Mouse (Mus musculus) embryonic fibroblast, embryonic 13.5 days (primary cell): ENCODE results near the gene Phactr2. TPM values are rescaled to one million over a fixed set of nuclear protein-coding genes. Genes with fewer than 3 reads are reported as not detected.
"Not testable (repeated sequence)": the region's sequence is repeated elsewhere in the genome, so short reads cannot be mapped to it uniquely, and the experiment has no call there.

ENCODE experiments used
- H3K27ac ChIP-seq: 2 replicates; pipeline ENCODE4 v1.5.1; 2012; ENCODE audit warnings: low read length, control low read depth, inconsistent platforms; ENCODE audit not compliant: insufficient read depth
- H3K4me1 ChIP-seq: 2 replicates; pipeline ENCODE4 v1.6.1; 2011; ENCODE audit warnings: low read length; ENCODE audit not compliant: control insufficient read depth, insufficient read depth
- H3K4me3 ChIP-seq: 2 replicates; pipeline ENCODE4 v1.5.1; 2011; ENCODE audit warnings: mild to moderate bottlenecking, control low read depth, low read length; ENCODE audit not compliant: insufficient read depth
- CTCF ChIP-seq: IDR thresholded peaks from 2 replicates; pipeline ENCODE4 v1.5.1; 2011; ENCODE audit warnings: mild to moderate bottlenecking, control low read depth, low read length, moderate library complexity, borderline replicate concordance; ENCODE audit not compliant: insufficient read depth
- POLR2A ChIP-seq: IDR thresholded peaks from 2 replicates; pipeline ENCODE4 v1.6.1; 2011; ENCODE audit warnings: low read depth, mild to moderate bottlenecking, control low read depth, low read length, moderate library complexity
- polyA plus RNA-seq: library from polyadenylated mRNA; stranded (reverse); fragments of >200 nt; gene quantifications from 2 replicates; pipeline ENCODE4 v1.2.4, GENCODE M21; 2011; ENCODE audit warnings: low read depth; ENCODE audit not compliant: missing spikeins, insufficient read length

Gene Phactr2
- polyA plus RNA-seq, 1 experiment = 15.9 TPM

DNA sequence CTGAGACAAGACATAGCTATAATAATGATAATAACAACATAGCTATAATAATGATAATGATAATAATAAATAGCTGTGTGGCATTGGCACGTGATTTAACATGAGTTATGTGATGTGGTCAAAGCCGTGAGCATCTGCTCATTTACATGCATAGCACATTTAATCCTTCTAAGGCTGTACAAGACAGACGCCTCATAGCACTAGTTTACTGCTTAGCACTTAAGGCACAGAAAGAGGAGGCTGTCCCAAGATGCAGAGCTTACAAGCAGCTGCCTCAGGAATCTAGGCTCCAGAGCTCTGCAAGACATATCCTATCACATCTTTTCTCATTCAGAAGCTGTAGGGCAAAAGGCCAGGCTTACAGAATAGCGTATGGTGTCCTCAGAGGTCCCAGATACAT is 11.7 kb upstream of the Phactr2 start:
- no peak for TF ChIP-seq POLR2A
- TF ChIP-seq CTCF = no peak
- H3K4me1 ChIP-seq = no peaks in the 10 kb centered on the region
- H3K4me3 ChIP-seq = no peak overlapping the region
- H3K27ac ChIP-seq = no peak overlapping the region

DNA sequence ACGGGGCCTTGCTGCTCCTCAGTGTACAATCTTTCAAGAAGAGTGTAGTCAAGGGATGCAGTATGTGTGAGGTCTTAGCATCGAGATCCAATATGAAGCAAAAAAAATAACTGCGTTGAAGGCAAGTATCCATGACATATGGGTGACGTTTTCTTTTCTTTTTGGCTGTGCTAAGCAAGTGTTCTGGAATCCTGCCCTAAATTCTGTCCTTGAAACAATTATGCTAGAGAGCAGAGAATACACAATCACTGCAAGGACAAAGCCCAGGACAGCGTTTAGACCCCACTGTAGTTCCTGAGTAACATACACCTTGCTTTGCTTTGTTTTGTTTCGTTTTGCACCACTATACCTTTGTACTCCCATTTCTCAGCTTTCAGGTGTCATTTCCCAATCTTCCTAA is 5.1 kb upstream of the Phactr2 start:
- H3K27ac ChIP-seq = no peak overlapping the region
- no peak overlapping the region for H3K4me3 ChIP-seq
- no peak for TF ChIP-seq CTCF
- no peak for TF ChIP-seq POLR2A
- no peaks in the 10 kb centered on the region for H3K4me1 ChIP-seq

DNA sequence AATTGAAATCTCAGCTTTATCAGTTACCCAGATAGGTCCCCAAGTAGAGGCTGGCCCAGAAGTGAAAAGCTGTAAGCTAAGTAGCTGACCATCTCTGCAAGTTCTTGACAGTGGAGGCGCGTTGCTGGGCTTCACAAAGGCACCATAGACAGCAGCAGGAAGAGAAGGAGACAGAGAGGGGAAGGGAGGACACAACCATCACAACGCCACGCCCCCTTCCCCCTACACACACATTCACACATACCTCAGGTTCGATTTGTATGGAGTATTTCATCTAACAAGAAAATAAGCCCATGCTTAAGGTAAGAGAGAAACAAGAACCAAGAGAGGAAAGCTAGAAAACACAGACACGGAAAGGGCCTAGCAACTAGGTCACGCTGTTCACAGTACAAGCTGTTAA is 909 bp upstream of the Phactr2 start:
- TF ChIP-seq CTCF = no peak
- TF ChIP-seq POLR2A = no peak
- Histone ChIP-seq H3K27ac (no peak overlapping the region), H3K4me1 (no peaks in the 10 kb centered on the region), H3K4me3 (no peak overlapping the region)

GRCm38 (mm10) chr10:13474568-13474955 is 350 bp upstream of the Phactr2 start:
- H3K27ac ChIP-seq = no peak overlapping the region
- no peaks in the 10 kb centered on the region for H3K4me1 ChIP-seq
- TF ChIP-seq CTCF (no peak), POLR2A (no peak)
- H3K4me3 ChIP-seq = peak overlapping the region; percentile 45

DNA sequence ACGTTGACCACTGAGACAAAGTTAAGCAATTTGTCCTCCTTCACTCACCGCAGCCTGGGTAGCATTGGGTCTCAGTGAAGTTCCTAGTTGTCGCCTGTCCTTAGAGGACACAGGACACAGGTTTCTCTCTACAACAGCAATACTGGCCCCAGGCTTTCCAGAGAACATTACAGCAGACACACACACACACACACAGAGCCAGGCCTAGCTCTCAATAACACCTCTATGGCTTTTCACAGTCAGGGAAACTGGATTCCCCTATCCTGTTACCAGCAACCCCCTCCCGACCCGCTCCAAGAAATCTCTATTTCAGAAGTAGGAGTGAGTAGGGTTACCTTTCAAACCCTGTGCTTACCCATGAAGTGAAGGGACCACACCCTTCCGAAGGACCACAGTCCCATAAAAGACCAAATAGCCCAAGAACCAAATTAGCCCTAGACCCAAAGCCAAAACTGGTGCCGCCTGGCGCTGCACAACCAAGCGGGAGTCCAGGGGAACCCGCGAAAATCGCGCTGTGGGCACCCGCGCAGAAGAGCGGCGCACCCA is 852 bp downstream of the Phactr2 start:
- Histone ChIP-seq H3K4me3 (peak overlapping the region; percentile 45), H3K27ac (no peak overlapping the region), H3K4me1 (no peaks in the 10 kb centered on the region)
- TF ChIP-seq POLR2A = no peak
- TF ChIP-seq CTCF = no peak

DNA sequence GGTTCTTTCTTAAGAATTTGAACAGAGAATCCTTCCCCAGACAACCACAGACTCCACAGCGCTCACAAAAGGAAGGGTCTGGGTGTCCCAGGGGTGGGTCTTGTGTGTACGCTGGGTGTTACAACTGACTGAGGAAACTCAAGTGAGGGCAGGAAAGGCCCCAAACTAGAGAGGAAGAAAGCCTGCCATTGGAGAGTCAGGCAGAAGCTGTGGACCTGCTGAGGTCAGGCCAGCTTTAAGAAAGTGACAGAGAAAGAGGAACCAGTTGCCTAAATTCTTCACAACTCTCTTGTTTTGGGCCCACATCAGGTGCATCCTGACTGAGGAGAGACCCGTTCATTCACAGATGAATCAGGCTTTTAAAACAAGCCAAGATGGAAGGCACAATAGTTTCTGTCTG is 4.0 kb downstream of the Phactr2 start:
- Histone ChIP-seq H3K27ac (no peak overlapping the region), H3K4me3 (no peak overlapping the region), H3K4me1 (no peaks in the 10 kb centered on the region)
- no peak for TF ChIP-seq POLR2A
- no peak for TF ChIP-seq CTCF

GRCm38 (mm10) chr10:13468025-13468529 is 6.1 kb downstream of the Phactr2 start:
- H3K4me3 ChIP-seq, H3K27ac ChIP-seq: not testable (repeated sequence)

GRCm38 (mm10) chr10:13466925-13467324 is 7.3 kb downstream of the Phactr2 start:
- no peak overlapping the region for H3K27ac ChIP-seq
- TF ChIP-seq POLR2A (no peak), CTCF (no peak)
- H3K4me3 ChIP-seq = no peak overlapping the region
- H3K4me1 ChIP-seq = no peaks in the 10 kb centered on the region

More at GRCm38 (mm10) chr10:13468025-13468529, 6.1 kb downstream of the Phactr2 start:
- not testable (repeated sequence) for H3K4me1 ChIP-seq

DNA sequence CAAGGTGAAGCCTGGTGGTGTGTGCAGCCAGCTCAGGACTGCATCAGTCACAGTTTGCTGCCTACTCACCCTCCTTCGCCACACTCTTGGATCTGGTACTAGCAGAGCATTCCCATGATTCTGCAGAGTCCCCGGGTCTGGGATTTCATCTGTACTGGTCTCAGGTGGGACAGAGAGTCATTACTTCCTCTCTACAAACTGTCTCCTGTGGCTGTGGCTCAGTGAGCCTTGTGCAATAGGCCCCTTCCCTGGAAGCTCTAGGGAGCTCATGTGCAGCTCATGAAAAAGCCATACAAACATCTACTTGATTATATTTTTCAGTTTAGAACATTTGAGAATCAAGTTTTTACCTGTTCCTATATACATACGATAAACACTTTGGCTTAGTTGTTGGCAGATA is 9.9 kb downstream of the Phactr2 start:
- H3K4me3 ChIP-seq = not testable (repeated sequence)

GRCm38 (mm10) chr10:13453200-13453990 is 20.8 kb downstream of the Phactr2 start:
- no peak overlapping the region for H3K4me3 ChIP-seq
- H3K27ac ChIP-seq = no peak overlapping the region
- no peak for TF ChIP-seq CTCF
- no peak for TF ChIP-seq POLR2A
- no peaks in the 10 kb centered on the region for H3K4me1 ChIP-seq

More for the DNA sequence above, 9.9 kb downstream of the Phactr2 start:
- not testable (repeated sequence) for H3K27ac ChIP-seq, H3K4me1 ChIP-seq

GRCm38 (mm10) chr10:13451640-13452039 is 22.6 kb downstream of the Phactr2 start:
- H3K4me1 ChIP-seq = peaks cover 4% of the 10 kb centered on the region; the same call in 1 of the 2 replicates
- TF ChIP-seq CTCF (no peak), POLR2A (no peak)
- no peak overlapping the region for H3K27ac ChIP-seq
- H3K4me3 ChIP-seq = no peak overlapping the region
